Mouse (Mus musculus): Measurements from ENCODE around the gene Def8. TPM values are rescaled to one million over a fixed set of nuclear protein-coding genes. Genes with fewer than 3 reads are reported as not detected.
A peak's percentile ranks its signal among the peaks of the same experiment; 100 is the strongest.

The Def8 gene
- polyA plus RNA-seq, 1 experiment, result 41.8 TPM

GRCm38 (mm10) chr8:123477737-123478258 lies 54.5 kb downstream of the Def8 start, which contains the start of gene Afg3l1:
Gene Afg3l1 (plus strand): TSS chr8:123477903.
- peak; percentile 82 to 94 for DNase-seq (ENCODE audit: extremely low spot score in 1 of 2, low spot score in 1 of 2)

GRCm38 (mm10) chr8:123478456-123479218 lies 55.3 kb downstream of the Def8 start:
- peak in 1 of 2 experiments; percentile 36 for DNase-seq (ENCODE audit: extremely low spot score in 1 of 2, low spot score in 1 of 2)

- no peak for DNase-seq (ENCODE audit: extremely low spot score in 1 of 2, low spot score in 1 of 2)
These were observed 59.3 kb downstream of the Def8 start for GRCm38 (mm10) chr8:123482627-123483026.

DNA sequence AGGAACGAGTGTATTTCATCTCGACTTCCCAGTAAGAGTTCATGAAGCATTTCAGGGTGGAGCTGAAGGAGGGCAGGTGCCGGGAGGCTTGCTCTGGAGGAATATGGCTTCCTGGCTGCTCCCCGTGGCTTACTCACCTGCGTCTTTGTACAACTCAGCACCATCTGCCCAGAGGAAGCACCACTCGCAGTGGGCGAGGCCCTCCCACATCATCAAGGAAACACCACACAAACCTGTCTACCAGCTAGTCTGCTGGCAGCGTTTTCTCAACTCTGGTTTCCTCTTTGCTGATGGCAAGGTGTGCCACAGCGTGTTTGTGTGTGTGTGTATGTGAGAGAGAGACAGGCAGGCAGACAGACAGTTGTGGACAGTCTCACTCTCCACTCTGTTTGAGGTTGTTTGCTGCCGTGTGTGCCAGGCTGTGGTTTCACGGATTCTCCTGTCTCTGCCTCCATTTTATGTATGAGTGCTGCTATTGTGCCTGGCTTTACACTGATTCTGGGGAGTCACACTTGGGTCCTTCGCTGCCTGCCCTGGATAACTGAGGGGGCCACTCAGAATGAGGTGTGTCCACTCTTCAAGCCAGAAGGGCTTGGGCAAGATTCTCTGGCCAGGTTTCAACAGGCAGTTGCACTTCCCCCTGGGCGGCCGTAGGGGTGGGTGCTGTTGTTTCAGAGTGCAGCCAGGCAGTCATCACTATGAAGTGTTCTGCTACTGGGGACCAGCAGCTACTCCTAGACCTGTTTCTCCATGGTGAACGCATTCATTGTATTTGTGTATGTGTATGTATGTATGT lies 68.2 kb downstream of the Def8 start:
- DNase-seq (ENCODE audit: extremely low spot score in 1 of 2, low spot score in 1 of 2), result no peak

- no peak for DNase-seq (ENCODE audit: extremely low spot score in 1 of 2, low spot score in 1 of 2)
These were observed 69.6 kb downstream of the Def8 start for GRCm38 (mm10) chr8:123492898-123493297.

DNA sequence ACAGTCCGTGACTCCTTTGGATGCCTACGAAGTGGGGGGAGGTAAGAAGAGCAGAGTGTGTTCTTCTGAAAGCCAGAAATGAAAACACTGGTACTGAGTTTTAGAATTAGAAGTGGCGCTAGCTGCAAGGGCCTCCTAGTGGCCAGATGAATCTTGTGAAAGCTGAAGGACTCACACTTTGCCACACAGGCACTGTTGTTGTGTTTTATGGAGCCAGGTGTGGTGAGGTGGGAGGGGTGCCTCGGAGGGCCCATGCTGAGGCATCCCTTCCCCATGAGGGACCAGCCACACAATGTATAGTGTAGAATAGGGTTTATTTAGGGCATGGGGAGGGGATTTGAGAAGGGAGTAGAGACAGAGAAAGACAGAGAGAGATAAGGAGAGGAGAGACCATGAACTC lies 74.4 kb downstream of the Def8 start:
- DNase-seq (ENCODE audit: extremely low spot score in 1 of 2, low spot score in 1 of 2), result no peak

DNA sequence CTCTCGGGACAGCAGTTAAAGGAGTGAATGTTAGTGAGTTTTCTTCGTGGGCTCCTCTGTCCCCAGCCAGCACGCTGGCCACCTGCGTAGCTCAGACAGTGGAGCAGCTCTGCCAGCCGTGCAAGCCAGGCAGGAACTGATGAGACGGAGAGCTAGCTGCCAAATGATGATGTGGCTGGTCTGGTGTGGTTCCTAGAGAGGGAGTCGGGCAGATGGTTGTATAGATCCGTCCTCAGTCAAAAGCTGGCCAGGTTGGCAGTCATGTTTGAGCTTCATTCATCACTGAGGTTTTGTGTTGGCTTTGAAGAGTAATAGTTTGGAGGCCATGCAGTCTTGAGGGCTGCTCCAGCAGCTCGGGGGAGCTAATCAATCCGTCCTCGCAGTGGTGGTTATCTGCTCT lies 75.6 kb downstream of the Def8 start:
- DNase-seq (ENCODE audit: extremely low spot score in 1 of 2, low spot score in 1 of 2), result no peak

- DNase-seq (ENCODE audit: extremely low spot score in 1 of 2, low spot score in 1 of 2), result peak in 1 of 2 experiments; percentile 36
These were observed 76.2 kb downstream of the Def8 start for GRCm38 (mm10) chr8:123499556-123499955.

DNA sequence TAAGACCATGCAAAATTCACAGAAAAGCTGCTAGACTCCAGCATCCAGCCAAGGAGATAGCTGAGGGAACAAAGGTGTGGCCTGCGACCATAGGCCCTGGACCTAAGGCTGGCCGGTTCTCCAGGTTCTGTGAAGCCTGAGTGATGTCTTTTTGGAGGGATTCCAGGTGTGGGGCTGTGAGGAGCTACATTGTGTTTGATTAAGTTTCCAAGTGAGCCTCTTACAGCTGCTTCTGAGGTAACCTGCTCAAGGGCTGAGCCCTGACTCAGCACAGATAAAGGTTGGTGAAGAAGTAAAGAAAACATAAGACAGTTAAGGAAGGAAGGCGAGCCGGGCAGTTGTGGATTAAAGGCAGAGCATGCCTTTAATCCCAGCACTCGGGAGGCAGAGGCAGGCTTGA lies 78.9 kb downstream of the Def8 start:
- no peak for DNase-seq (ENCODE audit: extremely low spot score in 1 of 2, low spot score in 1 of 2)

- DNase-seq (ENCODE audit: extremely low spot score in 1 of 2, low spot score in 1 of 2), result no peak
These were observed 80.6 kb downstream of the Def8 start for GRCm38 (mm10) chr8:123503801-123504467.

- DNase-seq (ENCODE audit: extremely low spot score in 1 of 2, low spot score in 1 of 2), result no peak
These were observed 81.4 kb downstream of the Def8 start for GRCm38 (mm10) chr8:123504591-123505195.

- DNase-seq (ENCODE audit: extremely low spot score in 1 of 2, low spot score in 1 of 2), result no peak
These were observed 81.9 kb downstream of the Def8 start for GRCm38 (mm10) chr8:123505267-123505666.

DNA sequence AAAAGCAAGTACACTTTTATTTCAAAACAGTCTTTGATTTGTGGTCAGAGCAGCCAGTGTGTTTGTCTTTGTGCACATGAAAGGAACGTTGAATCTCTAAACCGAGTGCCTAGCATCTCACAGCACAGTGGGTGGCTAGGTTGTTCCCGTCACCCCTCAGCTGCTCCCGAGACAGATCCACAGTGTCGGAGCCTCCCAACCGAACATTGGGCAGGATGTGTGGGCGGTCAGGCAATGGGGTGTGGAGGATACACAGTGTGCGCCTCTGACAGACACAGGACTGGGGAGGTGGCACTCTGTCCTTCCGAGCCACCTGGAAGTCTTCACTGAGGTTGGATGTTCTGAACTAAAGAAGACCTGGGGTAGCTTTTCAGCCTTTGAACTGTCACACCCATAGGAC lies 82.4 kb downstream of the Def8 start:
- no peak for DNase-seq (ENCODE audit: extremely low spot score in 1 of 2, low spot score in 1 of 2)

DNA sequence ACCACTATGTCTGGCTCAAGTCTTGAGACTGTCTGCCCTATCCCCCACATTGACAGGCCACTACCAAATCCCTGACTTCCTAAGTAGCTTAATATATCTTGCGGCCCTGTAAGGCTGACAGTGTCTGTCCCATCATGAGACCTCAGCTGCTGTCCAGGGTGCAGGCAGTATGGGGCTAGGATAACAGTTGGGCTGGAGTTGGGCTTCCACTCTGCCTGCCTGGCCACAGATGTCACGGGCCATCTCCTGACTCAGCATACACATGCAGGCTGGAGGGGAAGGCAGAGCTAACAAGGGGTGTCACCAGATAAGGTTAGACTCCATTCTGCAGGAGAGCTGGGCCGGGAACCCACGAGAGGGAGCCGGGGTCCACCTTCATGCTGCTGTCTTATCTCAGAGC lies 83.8 kb downstream of the Def8 start:
- DNase-seq (ENCODE audit: extremely low spot score in 1 of 2, low spot score in 1 of 2), result no peak

- no peak for DNase-seq (ENCODE audit: extremely low spot score in 1 of 2, low spot score in 1 of 2)
These were observed 87.5 kb downstream of the Def8 start for GRCm38 (mm10) chr8:123510819-123511218.

Other genes with a start within 250 kb of the Def8 start
- 0.21 and 0.36 TPM in 2 replicates for gene Dpep1, start 237.3 kb upstream of the Def8 start, polyA plus RNA-seq (2012; rRNA removed)
- gene Chmp1a, start 210.8 kb upstream of the Def8 start, polyA plus RNA-seq (2012; rRNA removed), result 127 and 130 TPM in 2 replicates
- gene Spata33, start 210.7 kb upstream of the Def8 start, polyA plus RNA-seq (2012; rRNA removed), result 9.3 and 9.7 TPM in 2 replicates
- 137 and 152 TPM in 2 replicates for gene Cdk10, start 198.7 kb upstream of the Def8 start, polyA plus RNA-seq (2012; rRNA removed)
- 46.3 and 53.3 TPM in 2 replicates for gene Spata2l, start 187.3 kb upstream of the Def8 start, polyA plus RNA-seq (2012; rRNA removed)
- gene Zfp276, start 169.3 kb upstream of the Def8 start, polyA plus RNA-seq (2012; rRNA removed), result 27.4 and 32.1 TPM in 2 replicates
- 97.9 and 108 TPM in 2 replicates for gene Vps9d1, start 169.2 kb upstream of the Def8 start, polyA plus RNA-seq (2012; rRNA removed)
- gene Fanca, start 105.0 kb upstream of the Def8 start, polyA plus RNA-seq (2012; rRNA removed), result 3.1 and 4.1 TPM in 2 replicates
- gene Spire2, start 90.8 kb upstream of the Def8 start, polyA plus RNA-seq (2012; rRNA removed), result 17.4 and 20.8 TPM in 2 replicates
- 583 and 605 TPM in 2 replicates for gene Tcf25, start 49.8 kb upstream of the Def8 start, polyA plus RNA-seq (2012; rRNA removed)
- 0.04 and 0.06 TPM in 2 replicates for gene Mc1r, start 16.4 kb upstream of the Def8 start, polyA plus RNA-seq (2012; rRNA removed)
- gene Tubb3, start 12.1 kb upstream of the Def8 start, polyA plus RNA-seq (2012; rRNA removed), result 668 and 684 TPM in 2 replicates
- 24.3 and 26.3 TPM in 2 replicates for gene Afg3l1, start 54.4 kb downstream of the Def8 start, polyA plus RNA-seq (2012; rRNA removed)
- 22.0 and 24.5 TPM in 2 replicates for gene Dbndd1, start 91.9 kb downstream of the Def8 start, polyA plus RNA-seq (2012; rRNA removed)
- gene Gas8, start 95.3 kb downstream of the Def8 start, polyA plus RNA-seq (2012; rRNA removed), result 42.5 and 43.5 TPM in 2 replicates
- gene Rhou, start 230.4 kb downstream of the Def8 start, polyA plus RNA-seq (2012; rRNA removed), result 20.6 and 26.2 TPM in 2 replicates

Measured in frontal cortex, adult 2 months (tissue).